Mouse (Mus musculus) megakaryocyte, embryonic 14.5 days (primary cell): ENCODE results near the gene Gm28374.

Experiments used
- FLI1 ChIP-seq: IDR thresholded peaks from 2 replicates; pipeline ENCODE4 v1.6.1; 2012; ENCODE audit warnings: low read length, inconsistent platforms, mixed read lengths
- GATA1 ChIP-seq: IDR thresholded peaks from 3 replicates; pipeline ENCODE4 v1.6.1; 2012; ENCODE audit warnings: mixed read lengths, low read length, inconsistent platforms, borderline replicate concordance

DNA sequence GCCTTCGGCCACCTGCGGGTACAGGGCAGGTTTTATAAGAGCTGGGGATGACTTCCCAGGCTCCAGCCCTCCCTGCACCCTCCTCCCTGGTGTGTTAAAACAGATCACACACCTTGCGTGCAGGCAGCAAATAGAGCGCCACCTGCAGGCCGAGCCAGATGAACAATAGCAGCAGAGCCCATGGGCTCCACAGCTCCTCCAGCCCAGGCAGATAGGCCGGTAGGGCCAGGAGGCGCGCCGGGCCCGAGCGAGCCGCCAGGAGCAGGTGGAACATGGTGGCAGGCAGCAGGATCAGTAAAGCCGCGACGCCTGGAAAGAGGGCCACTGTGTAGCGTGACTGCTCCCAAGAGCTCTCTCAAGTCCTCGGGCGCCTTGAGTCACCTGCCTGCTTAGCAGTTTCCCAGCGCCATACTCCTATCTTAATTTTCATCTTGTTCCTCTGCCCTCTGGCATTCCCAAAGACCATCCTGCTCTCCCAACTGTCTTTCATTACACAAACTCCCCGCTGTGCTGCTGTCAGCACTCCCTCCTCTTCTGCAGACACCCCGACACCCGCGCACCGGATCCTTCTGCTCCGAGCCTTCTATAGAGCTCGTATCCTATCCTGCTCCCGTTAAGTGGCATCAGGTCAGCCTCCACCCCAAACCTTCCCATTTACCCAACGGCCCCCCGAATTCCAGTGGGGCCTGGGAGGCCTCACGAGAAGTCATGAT, 14.9 kb downstream of the Gm28374 start:
- TF ChIP-seq FLI1 (no peak), GATA1 (no peak)
